Mouse (Mus musculus) ES-Bruce4 (cell line): ENCODE measurements around the gene Grm8.

ENCODE experiments used
- CTCF ChIP-seq: IDR thresholded peaks from one replicate; pipeline ENCODE4 v1.8.1; 2011; ENCODE audit warnings: low read depth, low read length
- EP300 ChIP-seq: IDR thresholded peaks from 2 replicates; pipeline ENCODE4 v1.6.1; 2011; ENCODE audit warnings: low read depth, low read length; ENCODE audit not compliant: insufficient read depth
- POLR2A ChIP-seq: IDR thresholded peaks from one replicate; pipeline ENCODE4 v1.8.1; 2011; ENCODE audit warnings: low read length; ENCODE audit not compliant: insufficient read depth

GRCm38 (mm10) chr6:27661747-27662435 lies 473.1 kb downstream of the Grm8 start:
- TF ChIP-seq EP300 (no peak), CTCF (no peak), POLR2A (no peak)
